Mouse (Mus musculus) kidney, embryonic 14.5 days (tissue): Measurements from ENCODE around the gene Tbkbp1. TPM values are rescaled to one million over a fixed set of nuclear protein-coding genes. Genes with fewer than 3 reads are reported as not detected.

Experiments
- ATAC-seq: fragments of 200-750 bp; cut with Nextera tagmentation; 2 replicates; pipeline ENCODE4 v1.8.0; 2017; ENCODE audit warnings: moderate number of reproducible peaks, mild to moderate bottlenecking, moderate TSS enrichment, moderate library complexity; ENCODE audit not compliant: low FRiP score, low TSS enrichment
- H3K27ac ChIP-seq: fragments of 300-500 bp; sonication (generic); 2 replicates; pipeline ENCODE4 v1.5.1; 2014; ENCODE audit warnings: low read depth, mild to moderate bottlenecking, low read length, moderate library complexity, mixed read lengths
- H3K27me3 ChIP-seq: fragments of 300-500 bp; sonication (generic); 2 replicates; pipeline ENCODE4 v1.6.1; 2014; ENCODE audit warnings: mild to moderate bottlenecking, low read length; ENCODE audit not compliant: control insufficient read depth, insufficient read depth
- H3K36me3 ChIP-seq: fragments of 300-500 bp; sonication (generic); 2 replicates; pipeline ENCODE4 v1.6.1; 2014; ENCODE audit warnings: low read length, mixed read lengths; ENCODE audit not compliant: control insufficient read depth, insufficient read depth
- H3K4me1 ChIP-seq: fragments of 300-500 bp; sonication (generic); 2 replicates; pipeline ENCODE4 v1.6.1; 2014; ENCODE audit warnings: low read length, mixed read lengths; ENCODE audit not compliant: control insufficient read depth, insufficient read depth
- H3K4me2 ChIP-seq: fragments of 300-500 bp; sonication (generic); replicated peaks from 2 replicates; pipeline ENCODE4 v1.6.1; 2014; ENCODE audit warnings: low read depth, mild to moderate bottlenecking, low read length
- H3K4me3 ChIP-seq: fragments of 300-500 bp; sonication (generic); 2 replicates; pipeline ENCODE4 v1.5.1; 2014; ENCODE audit warnings: mild to moderate bottlenecking, low read length
- H3K9ac ChIP-seq: fragments of 300-500 bp; sonication (generic); 2 replicates; pipeline ENCODE4 v1.6.1; 2014; ENCODE audit warnings: low read depth, mild to moderate bottlenecking, low read length, moderate library complexity
- H3K9me3 ChIP-seq: fragments of 300-500 bp; sonication (generic); 2 replicates; pipeline ENCODE4 v1.6.1; 2016; ENCODE audit warnings: low read length; ENCODE audit not compliant: control insufficient read depth
- WGBS: fragments of 180-500 bp; shearing (Covaris S2); extraction: QIAGEN DNeasy Blood & Tissue Kit; methylation state at CpG from one replicate; pipeline ENCODE4 v1.1.7; 2014; 5-methylcytosine and 5-hydroxymethylcytosine counted together
- polyA plus RNA-seq: library from polyadenylated mRNA; unstranded; fragments of >200 nt; fragmentation: Nextera tagmentation; extraction: Ambion mirVana; gene quantifications from 2 replicates; pipeline ENCODE4 v1.2.1, GENCODE M21; 2014

The Tbkbp1 gene
- polyA plus RNA-seq, 1 experiment from 2014 or later: 6.8 TPM

- Histone ChIP-seq H3K4me2 (peak overlapping the region; percentile 93), H3K9ac (peak overlapping the region; percentile 85; the same call in 1 of the 2 replicates), H3K36me3 (peaks cover 8% of the 10 kb centered on the region), H3K9me3 (no peaks in the 10 kb centered on the region), H3K27me3 (no peaks in the 10 kb centered on the region), H3K27ac (peak overlapping the region; percentile 88; the same call in 1 of the 2 replicates), H3K4me3 (peak overlapping the region; percentile 66), H3K4me1 (peaks cover 25% of the 10 kb centered on the region)
- no peak for ATAC-seq
- 30% methylated on average over 9 of the region's 9 CpGs for WGBS
Observed at GRCm38 (mm10) chr11:97149026-97149425, 2.3 kb downstream of the Tbkbp1 start.

- Histone ChIP-seq H3K9ac (peak overlapping the region; percentile 85; the same call in 1 of the 2 replicates), H3K27ac (no peak overlapping the region), H3K4me3 (peak overlapping the region; percentile 66), H3K4me2 (peak overlapping the region; percentile 93), H3K36me3 (peaks cover 8% of the 10 kb centered on the region), H3K27me3 (no peaks in the 10 kb centered on the region), H3K9me3 (no peaks in the 10 kb centered on the region), H3K4me1 (peaks cover 25% of the 10 kb centered on the region)
- ATAC-seq: no peak
- WGBS: 27% methylated on average over 12 of the region's 12 CpGs
Observed at GRCm38 (mm10) chr11:97148591-97148990, 2.7 kb downstream of the Tbkbp1 start.

- no peak overlapping the region for H3K4me2 ChIP-seq
- H3K9me3 ChIP-seq: no peaks in the 10 kb centered on the region
- no peak overlapping the region for H3K27ac ChIP-seq
- peaks cover 8% of the 10 kb centered on the region for H3K36me3 ChIP-seq
- ATAC-seq: no peak
- WGBS: 87% methylated on average over 8 of the region's 8 CpGs
- H3K9ac ChIP-seq: no peak overlapping the region
- no peaks in the 10 kb centered on the region for H3K27me3 ChIP-seq
- H3K4me3 ChIP-seq: no peak overlapping the region
- peaks cover 17% of the 10 kb centered on the region; the same call in 1 of the 2 replicates for H3K4me1 ChIP-seq
Observed at GRCm38 (mm10) chr11:97147333-97147732, 4.0 kb downstream of the Tbkbp1 start.

GRCm38 (mm10) chr11:97146724-97147123, 4.6 kb downstream of the Tbkbp1 start:
- Histone ChIP-seq H3K36me3 (peaks cover 8% of the 10 kb centered on the region), H3K9ac (no peak overlapping the region), H3K4me3 (no peak overlapping the region), H3K27ac (no peak overlapping the region), H3K4me2 (no peak overlapping the region), H3K27me3 (no peaks in the 10 kb centered on the region), H3K9me3 (no peaks in the 10 kb centered on the region), H3K4me1 (peaks cover 13% of the 10 kb centered on the region; the same call in 1 of the 2 replicates)
- 11% methylated on average over 8 of the region's 8 CpGs for WGBS
- ATAC-seq: no peak

GRCm38 (mm10) chr11:97145951-97146350, 5.3 kb downstream of the Tbkbp1 start:
- H3K9me3 ChIP-seq: no peaks in the 10 kb centered on the region
- H3K4me1 ChIP-seq: peaks cover 13% of the 10 kb centered on the region; the same call in 1 of the 2 replicates
- 58% methylated on average over 9 of the region's 9 CpGs for WGBS
- no peaks in the 10 kb centered on the region for H3K27me3 ChIP-seq
- H3K9ac ChIP-seq: no peak overlapping the region
- no peak for ATAC-seq
- peaks cover 8% of the 10 kb centered on the region for H3K36me3 ChIP-seq
- no peak overlapping the region for H3K4me3 ChIP-seq
- H3K27ac ChIP-seq: no peak overlapping the region
- H3K4me2 ChIP-seq: no peak overlapping the region

GRCm38 (mm10) chr11:97145320-97145719, 6.0 kb downstream of the Tbkbp1 start:
- H3K4me3 ChIP-seq: no peak overlapping the region
- no peak overlapping the region for H3K27ac ChIP-seq
- peaks cover 8% of the 10 kb centered on the region for H3K36me3 ChIP-seq
- H3K9me3 ChIP-seq: no peaks in the 10 kb centered on the region
- H3K4me2 ChIP-seq: no peak overlapping the region
- 72% methylated on average over 2 of the region's 2 CpGs for WGBS
- ATAC-seq: no peak
- H3K27me3 ChIP-seq: no peaks in the 10 kb centered on the region
- H3K9ac ChIP-seq: no peak overlapping the region
- H3K4me1 ChIP-seq: peaks cover 13% of the 10 kb centered on the region; the same call in 1 of the 2 replicates

GRCm38 (mm10) chr11:97143196-97143900, 7.9 kb downstream of the Tbkbp1 start:
- H3K27ac ChIP-seq: no peak overlapping the region
- no peaks in the 10 kb centered on the region for H3K9me3 ChIP-seq
- no peak overlapping the region for H3K4me3 ChIP-seq
- 70% methylated on average over 9 of the region's 9 CpGs for WGBS
- peaks cover 9% of the 10 kb centered on the region for H3K4me1 ChIP-seq
- ATAC-seq: no peak
- peaks cover 8% of the 10 kb centered on the region for H3K36me3 ChIP-seq
- no peak overlapping the region for H3K9ac ChIP-seq
- no peak overlapping the region for H3K4me2 ChIP-seq
- 0 out of 2 replicates have a peak, but pooled peaks cover 8% of the 10 kb centered on the region for H3K27me3 ChIP-seq

GRCm38 (mm10) chr11:97142159-97142608, 9.1 kb downstream of the Tbkbp1 start:
- peaks cover 2% of the 10 kb centered on the region; the same call in 1 of the 2 replicates for H3K36me3 ChIP-seq

GRCm38 (mm10) chr11:97140811-97141210, 10.5 kb downstream of the Tbkbp1 start:
- Histone ChIP-seq H3K9ac (no peak overlapping the region), H3K27me3 (0 out of 2 replicates have a peak, but pooled peaks cover 8% of the 10 kb centered on the region), H3K4me3 (no peak overlapping the region), H3K27ac (no peak overlapping the region), H3K9me3 (no peaks in the 10 kb centered on the region), H3K4me2 (no peak overlapping the region), H3K36me3 (peaks cover 5% of the 10 kb centered on the region; the same call in 1 of the 2 replicates), H3K4me1 (peaks cover 12% of the 10 kb centered on the region)
- WGBS: 64% methylated on average over 4 of the region's 4 CpGs
- ATAC-seq: no peak

More at GRCm38 (mm10) chr11:97142159-97142608, 9.1 kb downstream of the Tbkbp1 start:
- H3K9ac ChIP-seq: no peak overlapping the region
- no peak overlapping the region for H3K4me2 ChIP-seq
- 64% methylated on average over 8 of the region's 8 CpGs for WGBS
- H3K27ac ChIP-seq: no peak overlapping the region
- peaks cover 12% of the 10 kb centered on the region for H3K4me1 ChIP-seq
- ATAC-seq: no peak
- no peaks in the 10 kb centered on the region for H3K9me3 ChIP-seq
- H3K4me3 ChIP-seq: no peak overlapping the region
- H3K27me3 ChIP-seq: 0 out of 2 replicates have a peak, but pooled peaks cover 8% of the 10 kb centered on the region
